Mouse (Mus musculus) kidney, postnatal 25 days (tissue): ENCODE data around the gene Crim1.

ENCODE experiments used
- DNase-seq, 2 experiments: peaks; one replicate each; pipeline ENCODE4 v3.0.0; 2021; ENCODE audit warnings: mixed read lengths in 2 of 2

The Crim1 gene

DNA sequence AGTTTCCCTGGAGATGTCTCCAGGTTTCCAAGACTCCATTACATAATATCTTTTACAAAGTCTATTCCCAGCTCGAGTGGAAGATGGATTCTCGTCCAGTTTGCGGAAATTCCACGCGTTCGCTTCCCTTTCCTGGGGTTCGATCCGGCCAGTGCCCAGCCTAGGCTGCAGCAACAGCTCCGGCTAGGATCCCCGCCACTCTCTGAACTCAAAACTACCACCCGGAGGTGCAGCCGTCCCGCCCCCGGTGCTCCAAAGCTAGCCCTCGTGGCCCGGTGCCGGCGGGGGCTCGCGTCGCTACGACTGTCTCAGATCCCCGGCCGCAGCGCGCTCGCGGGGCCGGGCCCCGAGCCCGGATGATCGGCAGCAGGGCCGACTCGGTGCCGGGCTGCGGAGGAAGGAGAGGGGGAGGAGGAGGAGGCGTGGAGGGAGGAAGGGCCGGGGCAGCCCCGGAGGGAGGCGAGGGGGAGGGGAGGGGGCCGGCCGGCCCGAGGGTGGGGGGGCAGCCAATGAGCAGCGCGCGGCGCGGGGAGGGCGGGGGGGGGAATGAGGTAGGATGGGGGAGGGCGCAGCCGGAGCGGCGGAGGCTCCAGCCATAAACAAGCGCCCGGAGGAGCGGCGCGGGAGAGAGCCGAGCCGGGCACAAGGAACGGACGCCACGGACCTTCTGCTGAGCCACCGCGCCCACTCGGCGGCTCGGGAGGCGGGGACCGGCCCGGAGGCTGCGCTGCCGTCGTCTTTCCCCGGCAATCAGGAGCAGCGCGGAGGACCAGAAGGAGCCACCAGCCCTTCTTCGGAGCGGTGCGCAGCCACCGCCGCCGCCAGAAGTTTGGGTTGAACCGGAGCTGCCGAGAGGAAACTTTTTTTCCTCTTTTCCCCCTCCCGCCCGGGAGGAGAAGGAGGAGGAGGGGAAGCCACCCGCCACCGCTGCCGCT, at the start of gene Crim1:
Gene Crim1, plus strand, starts transcription at position 623 of the 935 bp plus-strand sequence.
- peak; percentile 87 to 93 for DNase-seq

DNA sequence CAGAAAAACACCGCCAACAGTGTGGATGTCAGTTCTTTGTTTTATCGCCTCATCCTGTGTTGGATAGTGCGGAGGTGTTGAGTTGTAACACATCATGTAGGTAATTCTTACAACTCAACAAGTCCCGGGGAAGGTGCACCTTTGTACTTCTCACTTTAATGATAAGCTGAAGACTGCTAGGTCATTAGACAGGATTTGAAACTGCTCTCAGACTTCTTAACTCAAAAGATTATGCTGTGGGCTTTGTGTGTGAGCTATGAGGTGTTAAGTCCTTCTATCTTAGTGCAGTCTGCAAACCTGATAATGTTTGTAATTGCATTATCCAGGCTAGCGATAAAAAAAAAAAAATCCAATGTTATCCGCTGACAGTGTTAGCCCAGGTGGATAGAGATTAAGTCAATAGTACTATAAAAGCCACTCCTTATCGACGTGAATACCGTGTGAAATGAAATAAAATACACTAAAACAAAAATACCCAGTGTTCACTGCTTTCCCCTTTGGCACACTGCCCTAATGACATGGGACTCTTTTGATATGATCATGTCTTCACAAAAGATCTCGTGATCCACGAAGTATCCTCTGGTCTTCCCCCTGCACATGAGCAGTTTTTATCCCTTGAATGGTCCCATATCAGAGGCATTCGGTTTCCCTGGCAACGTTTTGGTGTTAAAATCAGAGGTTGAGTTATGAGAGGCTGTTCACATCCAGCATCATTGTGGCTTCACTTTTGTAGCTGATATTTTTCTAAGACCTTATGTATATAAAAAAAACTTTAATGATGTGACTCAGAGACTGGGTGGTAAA, 48.4 kb upstream of the Crim1 start:
- DNase-seq = no peak

DNA sequence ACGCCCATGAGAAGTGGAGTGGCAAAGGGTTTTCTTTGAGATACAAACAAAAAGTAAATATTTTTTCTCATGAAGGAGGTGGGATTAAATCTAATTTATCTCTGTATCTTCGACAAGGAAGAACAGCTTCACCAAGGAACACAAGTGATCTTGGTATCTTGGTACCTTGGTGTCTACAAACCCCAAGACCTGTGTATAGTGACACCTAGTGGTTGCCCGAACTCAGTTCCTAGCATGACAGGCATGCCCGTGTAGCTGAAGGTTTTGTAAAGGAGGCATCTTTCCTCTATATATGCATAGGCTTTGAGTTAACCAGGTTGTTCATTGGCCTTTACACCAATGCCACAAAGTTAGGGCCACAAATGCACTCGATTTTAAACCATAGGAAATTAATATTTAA, 36.8 kb upstream of the Crim1 start:
- DNase-seq = peak; percentile 46 to 75

DNA sequence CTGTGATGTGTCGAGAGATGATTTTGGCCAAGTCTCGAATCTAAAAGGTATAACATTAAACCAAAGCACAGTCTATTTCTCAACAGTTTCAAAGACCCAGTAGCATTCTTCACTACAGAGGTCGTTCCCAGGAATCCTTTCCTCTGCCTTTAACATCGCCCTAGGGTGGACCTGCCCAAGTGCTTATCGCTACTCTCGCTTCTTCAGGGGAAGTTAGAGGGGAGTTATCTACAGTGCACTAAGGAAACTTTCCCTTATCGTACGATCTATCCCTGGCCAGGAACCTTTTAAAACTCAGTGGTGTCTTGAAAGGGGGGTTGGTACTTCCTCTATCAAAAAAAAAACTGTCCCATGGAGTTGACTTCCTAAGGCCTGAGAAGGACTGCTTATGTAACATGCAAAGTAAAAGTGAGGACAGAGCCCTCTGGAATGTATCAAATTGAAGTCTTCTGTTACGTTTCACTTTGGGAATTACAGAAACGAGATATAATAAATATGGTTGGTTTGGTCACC, 36.3 kb upstream of the Crim1 start:
- no peak for DNase-seq

DNA sequence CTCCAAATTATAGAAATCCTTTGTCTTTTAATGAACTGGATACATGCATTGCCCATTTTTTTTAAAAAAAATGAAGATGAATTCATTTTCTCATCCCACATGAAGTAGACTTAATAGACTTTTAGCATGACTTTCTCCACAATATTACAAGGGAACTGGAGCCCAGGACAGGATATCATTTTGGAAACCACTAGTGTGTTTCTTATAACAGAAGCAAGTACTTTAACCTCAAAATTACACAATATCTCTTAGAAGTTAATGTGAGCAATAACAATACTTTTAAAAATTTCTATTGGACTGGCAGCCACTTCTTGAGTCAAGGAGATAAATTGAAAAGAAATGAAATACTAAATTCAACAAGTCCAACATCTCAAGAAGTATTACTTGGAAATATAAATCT, 34.2 kb upstream of the Crim1 start:
- no peak for DNase-seq

DNA sequence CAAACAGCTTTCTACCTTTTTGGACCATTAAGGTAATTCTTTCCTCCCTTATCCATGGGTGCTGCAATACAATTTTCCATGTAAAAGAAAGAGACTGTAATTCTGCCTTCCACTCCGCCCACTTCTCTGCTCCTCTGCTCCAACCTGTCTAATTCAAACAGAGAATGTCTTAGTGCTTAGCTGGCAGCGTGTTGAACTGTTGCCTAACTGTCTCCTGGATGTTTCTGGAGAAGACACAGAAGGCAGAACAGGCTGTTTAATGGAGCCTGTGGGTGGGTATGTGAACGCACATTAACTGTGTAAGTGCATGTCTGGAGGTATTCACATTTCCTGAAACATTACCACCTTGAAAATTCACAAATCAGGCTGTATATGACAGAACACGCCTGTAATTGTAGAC, 33.5 kb upstream of the Crim1 start:
- DNase-seq = no peak

DNA sequence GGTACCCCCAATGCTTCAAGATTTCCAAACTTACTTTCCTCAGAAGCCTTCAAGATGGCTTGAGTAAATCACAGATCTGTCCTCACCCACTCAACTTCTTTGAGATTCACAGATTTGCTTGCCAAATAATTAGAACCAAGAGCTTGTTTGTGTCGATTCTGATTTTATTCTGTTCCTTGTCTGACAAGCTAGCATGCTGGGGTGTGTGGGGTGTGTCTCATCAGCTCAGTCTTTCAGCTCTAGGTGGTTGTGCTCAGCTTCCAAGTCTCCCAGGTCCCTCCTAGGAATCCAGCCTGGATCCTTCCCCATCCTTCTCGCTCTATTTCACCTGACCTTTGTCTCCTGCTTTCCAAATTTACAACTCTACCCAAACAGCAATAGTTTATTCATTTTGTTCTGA, 27.7 kb upstream of the Crim1 start:
- no peak for DNase-seq

DNA sequence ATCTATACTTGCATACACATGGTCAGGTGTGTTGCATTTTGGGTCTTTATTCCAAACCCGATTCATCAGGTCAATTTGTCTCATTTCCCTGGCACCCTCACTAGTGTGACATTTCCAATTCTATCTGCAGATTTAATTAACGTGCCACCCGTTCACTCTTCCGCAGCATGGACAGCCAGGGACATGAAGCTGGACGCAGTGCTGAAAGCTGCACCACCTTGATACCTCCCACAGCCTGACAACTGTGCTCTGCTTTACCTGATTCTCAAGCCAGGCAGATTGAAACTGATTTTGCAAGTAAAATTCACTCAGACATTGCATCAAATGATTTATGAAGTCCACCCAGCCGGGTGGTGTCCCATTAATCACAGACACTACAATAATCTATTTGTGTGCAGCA, 19.3 kb upstream of the Crim1 start:
- DNase-seq = no peak

DNA sequence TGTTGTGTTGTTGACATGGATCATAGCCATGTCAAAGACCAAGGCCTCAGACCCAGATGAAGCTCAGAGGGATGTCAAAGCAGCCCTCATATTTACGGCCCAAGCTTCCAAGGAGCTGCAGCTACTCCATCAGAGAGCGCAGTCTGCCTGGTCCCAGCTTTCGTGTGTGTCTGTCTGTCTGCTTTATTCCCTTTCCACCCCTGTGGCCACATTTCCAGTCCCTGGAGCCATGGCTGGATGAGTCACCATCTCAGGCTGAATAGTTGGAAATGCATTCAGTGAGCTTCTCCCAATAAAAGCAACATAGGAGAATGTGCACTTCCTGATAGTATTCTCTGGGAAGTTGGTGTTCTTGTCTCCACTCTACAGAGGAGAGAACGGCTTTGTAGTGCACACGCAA, 3.9 kb upstream of the Crim1 start:
- no peak for DNase-seq

DNA sequence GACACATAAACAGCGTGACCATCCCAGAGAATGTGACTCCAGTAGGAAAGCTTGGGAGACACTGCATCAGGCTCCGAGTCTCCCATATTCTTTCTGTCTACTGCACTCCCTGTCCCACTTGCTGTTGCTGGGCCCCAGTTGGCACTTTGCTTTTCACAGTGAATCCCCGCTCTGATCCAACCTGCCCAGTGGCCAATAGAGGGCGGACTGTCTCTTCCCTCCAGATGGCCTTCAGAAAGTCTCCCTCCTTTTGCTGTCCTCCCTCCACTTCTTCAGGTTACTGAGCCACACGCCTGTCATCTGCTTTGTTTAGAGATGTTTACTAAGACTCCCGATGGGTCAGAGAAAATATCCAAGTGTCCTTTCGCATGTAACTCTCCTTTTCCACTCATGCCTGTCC, 2.9 kb upstream of the Crim1 start:
- DNase-seq = peak; percentile 80 to 81

DNA sequence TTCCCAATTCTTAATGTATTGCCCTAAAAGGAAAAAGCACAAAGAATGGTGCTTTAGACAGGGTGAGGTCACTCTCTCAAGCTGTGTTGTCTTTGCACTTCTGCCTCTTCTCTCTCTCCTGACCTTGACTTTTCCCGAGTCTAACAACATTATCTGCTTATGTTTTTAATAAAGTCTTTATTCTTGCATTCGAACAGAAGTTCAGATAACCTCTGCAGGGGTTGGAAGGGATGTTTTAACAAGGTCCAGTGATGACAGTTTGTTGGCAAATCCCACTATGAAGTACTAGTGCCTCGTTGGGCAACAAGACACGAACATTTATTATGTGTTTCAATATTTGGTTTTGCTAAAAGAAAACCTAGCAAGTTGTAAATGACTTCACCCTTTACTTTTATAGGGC, 1.9 kb upstream of the Crim1 start:
- DNase-seq = no peak

DNA sequence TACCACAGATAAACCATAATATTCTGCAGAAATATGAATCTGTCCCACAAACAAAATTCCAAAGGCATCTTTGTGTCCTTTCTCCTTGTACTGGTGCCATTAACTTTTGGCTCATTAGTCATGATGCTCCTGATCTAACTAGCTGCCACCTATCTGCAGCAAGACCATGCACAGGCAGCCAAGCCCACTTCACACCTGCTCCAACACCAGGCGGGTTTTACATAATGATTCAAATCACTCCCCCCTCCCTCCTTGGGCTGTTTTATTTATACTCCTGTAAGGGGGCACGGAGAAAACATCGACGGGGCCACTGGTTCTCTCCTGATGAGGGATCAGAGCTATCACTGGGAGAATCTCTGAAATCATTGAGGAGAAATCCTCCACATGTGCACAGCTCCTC, 1.2 kb upstream of the Crim1 start:
- no peak for DNase-seq

DNA sequence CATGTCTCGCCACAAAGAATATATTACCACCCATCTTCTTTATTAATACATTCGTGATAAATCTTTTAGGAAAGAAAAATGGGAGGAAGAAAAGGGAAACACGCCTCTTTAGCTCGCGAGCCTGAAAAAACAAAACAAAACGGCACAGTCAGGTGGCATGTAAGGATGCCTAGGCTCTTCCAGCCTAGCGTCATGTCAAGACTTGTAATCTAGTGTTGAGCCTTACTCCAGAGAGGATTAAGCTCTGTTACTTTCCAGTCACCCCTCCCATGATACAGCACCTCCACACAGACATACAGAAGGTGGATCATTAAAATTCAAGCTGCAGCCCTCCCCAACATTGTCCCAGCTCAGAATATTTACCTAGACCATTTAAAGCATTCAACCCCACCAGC, 820 bp upstream of the Crim1 start:
- no peak for DNase-seq

DNA sequence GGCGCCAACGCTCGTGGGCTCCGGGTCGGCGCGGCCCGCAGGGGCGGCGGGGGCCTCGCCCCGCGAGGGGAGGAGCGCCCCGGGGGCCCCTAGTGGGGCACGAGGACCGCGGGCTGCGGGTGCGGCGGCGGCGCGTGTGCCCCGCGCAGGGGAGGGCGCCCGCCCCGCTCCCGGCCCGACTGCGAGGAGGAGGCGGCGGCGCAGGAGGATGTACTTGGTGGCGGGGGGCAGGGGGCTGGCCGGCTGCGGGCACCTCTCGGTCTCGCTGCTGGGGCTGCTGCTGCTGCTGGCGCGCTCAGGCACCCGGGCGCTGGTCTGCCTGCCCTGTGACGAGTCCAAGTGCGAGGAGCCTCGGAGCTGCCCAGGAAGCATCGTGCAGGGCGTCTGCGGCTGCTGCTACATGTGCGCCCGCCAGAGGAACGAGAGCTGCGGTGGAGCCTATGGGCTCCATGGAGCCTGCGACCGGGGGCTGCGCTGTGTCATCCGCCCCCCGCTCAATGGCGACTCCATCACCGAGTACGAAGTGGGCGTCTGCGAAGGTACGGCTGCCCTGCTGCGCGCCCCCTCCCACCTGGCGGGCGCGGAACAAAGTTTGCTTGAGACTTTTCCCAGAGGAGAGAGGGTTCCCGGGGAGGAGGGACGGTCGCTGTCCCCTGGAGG, 643 bp downstream of the Crim1 start:
- peak; percentile 57 to 80 for DNase-seq

DNA sequence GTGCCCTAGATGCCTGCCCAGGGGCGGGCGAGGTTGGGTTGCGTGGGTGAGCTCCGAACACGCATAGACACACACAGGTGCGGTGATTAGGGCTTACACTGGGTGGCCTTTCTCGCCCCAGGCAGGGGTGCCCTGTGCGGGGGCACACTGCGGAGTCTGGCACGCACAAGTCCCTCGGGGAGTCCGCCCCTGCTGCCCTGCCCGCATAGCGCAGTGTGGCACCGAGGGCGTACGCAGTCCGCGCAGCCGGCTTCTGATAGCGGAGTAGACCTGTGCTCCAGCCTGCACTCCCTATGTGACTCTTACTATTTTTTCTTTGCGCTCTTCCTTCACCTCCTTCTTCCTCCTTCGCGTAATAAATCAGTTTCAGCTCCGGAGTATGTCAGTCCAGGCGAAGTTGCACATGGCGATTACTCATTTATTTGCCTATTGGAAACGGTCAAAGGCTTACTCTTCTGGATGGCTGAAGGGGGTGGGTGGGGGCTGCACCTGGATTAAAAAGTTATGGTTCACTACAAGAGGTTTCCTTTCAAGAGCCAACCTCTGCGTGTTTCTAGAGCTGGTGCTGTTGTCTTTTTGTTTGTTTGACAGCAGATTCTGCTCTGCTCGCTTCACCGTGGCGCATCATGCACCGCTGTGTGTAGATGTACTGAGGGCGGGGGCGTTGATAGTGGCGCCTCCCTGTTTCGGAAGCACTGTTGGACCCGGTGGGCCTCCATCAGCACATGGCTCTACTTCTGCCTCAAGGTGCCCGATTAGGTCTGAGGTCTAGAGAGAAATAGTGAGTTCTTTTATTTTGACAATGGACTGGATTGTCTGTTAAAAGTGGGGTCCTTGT, 1.4 kb downstream of the Crim1 start:
- DNase-seq = peak; percentile 49 to 66

DNA sequence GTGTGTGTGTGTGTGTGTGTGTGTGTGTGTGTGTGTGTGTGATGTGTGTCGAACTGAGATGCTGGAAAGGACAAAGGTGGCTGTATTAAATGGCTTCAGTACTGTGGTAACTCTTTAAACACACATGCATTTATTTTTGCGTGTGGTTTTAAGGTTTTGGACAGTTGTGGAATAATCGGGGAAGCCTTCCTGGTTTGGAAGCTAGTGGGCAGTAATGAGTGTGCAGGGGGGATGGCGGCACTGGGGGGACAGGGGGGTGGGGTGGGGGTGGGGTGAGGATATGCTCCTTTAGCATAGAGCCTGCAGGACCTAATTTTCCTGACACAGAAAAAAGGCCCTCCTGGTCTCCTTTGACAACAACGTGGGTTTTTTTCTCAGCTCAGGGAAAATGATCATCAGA, 2.2 kb downstream of the Crim1 start:
- no peak for DNase-seq

DNA sequence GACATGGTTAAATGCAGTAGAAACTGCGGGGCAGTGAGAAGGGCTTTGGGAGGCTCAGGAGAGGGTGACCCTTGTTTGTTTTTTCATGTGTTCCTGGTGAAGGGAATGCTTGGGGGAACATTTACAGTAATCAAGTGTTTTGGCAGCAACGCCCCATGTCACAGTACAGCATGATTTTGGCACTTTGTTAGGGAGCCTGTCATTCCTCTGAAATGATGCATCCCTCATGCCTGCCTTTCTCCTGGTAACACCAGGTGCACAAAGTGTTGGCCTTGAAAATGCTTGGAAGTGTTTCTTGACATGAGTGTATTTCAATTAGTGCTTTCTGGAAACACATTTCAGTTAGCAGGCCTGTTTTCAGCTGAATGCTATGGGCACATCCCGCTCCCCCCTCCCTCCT, 2.7 kb downstream of the Crim1 start:
- DNase-seq = no peak

DNA sequence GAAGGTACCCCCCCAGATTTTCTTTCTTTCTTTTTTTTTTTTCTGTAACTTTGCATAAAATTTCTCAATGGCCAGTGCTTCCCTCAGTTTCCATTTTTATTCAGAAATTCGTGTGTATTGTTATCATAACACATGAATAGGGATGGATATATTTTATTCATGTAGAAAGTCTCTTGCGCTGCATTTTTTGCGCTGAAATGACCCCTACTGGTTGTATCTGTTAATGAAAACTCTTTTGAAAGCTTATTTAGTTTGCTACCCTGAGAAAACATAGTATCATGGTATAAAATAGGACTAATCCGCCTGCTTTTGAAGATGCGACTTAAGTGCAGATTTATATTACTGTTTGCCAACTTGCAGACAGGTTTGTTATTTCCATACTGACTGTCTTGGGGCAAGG, 3.4 kb downstream of the Crim1 start:
- DNase-seq = no peak

DNA sequence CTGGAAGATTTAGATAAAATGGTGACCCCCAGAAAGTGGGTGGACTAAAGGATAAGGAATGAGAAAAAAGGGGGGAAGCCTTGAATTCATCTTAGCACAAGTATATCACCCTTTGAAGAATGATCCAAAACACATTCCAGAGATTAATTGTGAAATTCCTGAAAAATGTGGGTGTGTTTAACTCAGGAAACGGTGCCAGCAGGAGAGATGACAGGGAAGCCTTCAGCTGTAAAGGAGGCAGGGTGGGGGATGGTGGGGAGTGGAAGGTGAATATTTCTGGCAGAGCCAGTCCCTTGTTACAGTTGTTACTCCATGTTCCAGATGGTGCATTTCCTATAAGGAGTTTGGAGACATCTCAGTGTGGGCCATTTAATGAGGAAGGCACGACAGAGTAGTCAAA, 6.4 kb downstream of the Crim1 start:
- peak; percentile 70 to 75 for DNase-seq

DNA sequence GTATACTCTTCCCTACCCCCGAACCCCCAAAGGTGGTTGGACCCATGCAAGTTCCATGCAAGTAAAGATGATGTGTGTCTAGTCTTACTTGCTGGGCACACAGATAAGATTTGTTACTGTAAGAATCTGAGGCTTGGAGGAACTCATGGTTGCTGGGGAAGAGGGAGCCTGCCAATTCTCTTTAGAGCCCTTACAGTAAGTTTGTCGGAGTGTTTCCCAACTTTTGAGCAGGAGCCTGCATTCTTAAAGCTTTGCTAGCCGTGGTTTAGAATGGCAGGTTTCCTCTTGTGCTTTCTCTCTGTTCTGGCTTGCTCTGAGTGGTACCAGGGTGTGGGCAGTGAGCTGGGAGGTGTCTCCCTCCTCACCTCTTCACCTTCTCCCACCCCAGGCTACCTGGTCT, 7.2 kb downstream of the Crim1 start:
- no peak for DNase-seq

DNA sequence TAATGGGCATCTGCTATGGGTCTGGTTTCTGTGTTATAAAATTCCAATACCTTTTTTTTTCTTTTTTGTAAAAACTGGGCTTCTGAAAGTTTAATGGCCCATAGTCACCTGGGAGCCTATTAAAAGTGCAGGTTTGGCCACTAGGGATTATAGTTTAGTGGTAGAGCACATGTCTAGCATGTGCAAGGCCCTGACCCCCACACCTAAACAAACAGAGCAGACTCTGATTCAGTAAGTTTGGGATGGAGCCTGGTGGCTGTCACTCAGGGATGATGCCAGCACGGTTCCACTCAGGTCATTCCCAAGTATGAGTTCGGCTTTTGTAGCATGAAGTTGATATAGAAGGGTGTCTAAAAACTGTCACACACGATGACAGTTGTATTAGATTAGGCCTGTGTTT, 8.8 kb downstream of the Crim1 start:
- DNase-seq = no peak

DNA sequence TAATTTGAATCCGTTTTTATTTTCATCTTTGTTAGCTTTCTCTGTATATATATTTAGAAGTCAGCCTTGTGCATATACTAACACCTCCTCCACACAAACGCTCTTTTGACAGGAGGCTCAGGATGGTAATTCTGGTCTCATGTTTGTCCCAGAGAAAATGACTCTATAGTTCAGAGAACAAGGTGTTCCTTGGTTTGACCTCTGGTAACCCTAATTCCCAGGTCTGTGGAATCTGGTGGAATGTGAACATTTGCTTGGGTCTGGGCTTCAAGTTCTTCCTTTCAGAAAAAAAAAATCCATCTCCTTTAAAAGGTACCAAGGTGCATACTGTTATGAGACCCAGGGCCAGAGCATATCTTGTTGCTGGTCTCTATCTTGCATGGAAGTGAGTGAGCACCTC, 9.6 kb downstream of the Crim1 start:
- no peak for DNase-seq
